Mouse (Mus musculus): ENCODE measurements around the gene Tmbim1. TPM values are rescaled to one million over a fixed set of nuclear protein-coding genes. Genes with fewer than 3 reads are reported as not detected.
A peak's percentile ranks its signal among the peaks of the same experiment; 100 is the strongest.

Tmbim1 gene
- polyA plus RNA-seq, 1 experiment from 2014 or later, result 9.1 TPM

GRCm38 (mm10) chr1:74314796-74315195 is 9.4 kb upstream of the Tmbim1 start:
- 91% methylated on average over 3 of the region's 3 CpGs for WGBS
- Histone ChIP-seq H3K4me2 (replicated peaks; ENCODE audit: low read depth, low read length) (no peak overlapping the region), H3K36me3 (ENCODE audit: control insufficient read depth, insufficient read depth, low read length) (no peaks in the 10 kb centered on the region), H3K9me3 (ENCODE audit: control insufficient read depth, low read length) (no peaks in the 10 kb centered on the region), H3K4me1 (replicated peaks; ENCODE audit: control insufficient read depth, insufficient read depth, low read length) (no peaks in the 10 kb centered on the region), H3K4me3 (ENCODE audit: low read depth, low read length) (no peak overlapping the region), H3K9ac (ENCODE audit: low read depth, low read length) (no peak overlapping the region), H3K27ac (ENCODE audit: low read depth, low read length) (no peak overlapping the region), H3K27me3 (ENCODE audit: control insufficient read depth, insufficient read depth, low read length) (no peaks in the 10 kb centered on the region)
- ATAC-seq (ENCODE audit: low FRiP score) (no peak), DNase-seq (ENCODE audit: low spot score) (no peak)

- WGBS, result 11% methylated on average over 3 of the region's 3 CpGs
These were observed 7.7 kb upstream of the Tmbim1 start for GRCm38 (mm10) chr1:74313049-74313692.

DNA sequence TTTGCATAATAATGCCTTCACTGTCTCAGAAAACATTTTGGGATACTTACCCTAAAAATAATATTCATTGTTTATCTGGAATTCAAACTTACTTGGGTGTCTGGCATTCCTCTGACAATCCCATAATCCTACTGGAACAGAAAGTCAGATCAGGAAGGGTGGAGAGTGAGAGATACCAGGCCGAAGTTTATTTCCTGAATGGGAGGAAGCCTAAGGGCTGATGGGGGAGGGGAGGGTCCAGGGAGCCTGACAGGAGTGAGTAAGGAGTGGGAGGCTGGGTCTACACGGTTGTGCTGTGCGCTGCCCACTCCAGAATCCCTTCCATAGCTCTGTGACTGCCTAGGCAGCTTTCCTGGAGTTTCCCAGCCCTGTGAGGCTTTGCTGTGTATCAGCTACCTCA is 4.3 kb upstream of the Tmbim1 start:
- Histone ChIP-seq H3K9me3 (ENCODE audit: control insufficient read depth, low read length) (no peaks in the 10 kb centered on the region), H3K4me2 (replicated peaks; ENCODE audit: low read depth, low read length) (no peak overlapping the region), H3K4me3 (ENCODE audit: low read depth, low read length) (no peak overlapping the region), H3K27ac (ENCODE audit: low read depth, low read length) (no peak overlapping the region), H3K4me1 (replicated peaks; ENCODE audit: control insufficient read depth, insufficient read depth, low read length) (no peaks in the 10 kb centered on the region), H3K9ac (ENCODE audit: low read depth, low read length) (no peak overlapping the region), H3K36me3 (ENCODE audit: control insufficient read depth, insufficient read depth, low read length) (no peaks in the 10 kb centered on the region), H3K27me3 (ENCODE audit: control insufficient read depth, insufficient read depth, low read length) (no peaks in the 10 kb centered on the region)
- ATAC-seq (ENCODE audit: low FRiP score) (no peak), DNase-seq (ENCODE audit: low spot score) (no peak)
- WGBS, result 66% methylated on average over 3 of the region's 3 CpGs

More at GRCm38 (mm10) chr1:74313049-74313692, 7.7 kb upstream of the Tmbim1 start:
- Histone ChIP-seq H3K4me2 (replicated peaks; ENCODE audit: low read depth, low read length) (no peak overlapping the region), H3K27me3 (ENCODE audit: control insufficient read depth, insufficient read depth, low read length) (no peaks in the 10 kb centered on the region), H3K4me3 (ENCODE audit: low read depth, low read length) (no peak overlapping the region), H3K9me3 (ENCODE audit: control insufficient read depth, low read length) (no peaks in the 10 kb centered on the region), H3K9ac (ENCODE audit: low read depth, low read length) (no peak overlapping the region), H3K36me3 (ENCODE audit: control insufficient read depth, insufficient read depth, low read length) (no peaks in the 10 kb centered on the region), H3K4me1 (replicated peaks; ENCODE audit: control insufficient read depth, insufficient read depth, low read length) (no peaks in the 10 kb centered on the region), H3K27ac (ENCODE audit: low read depth, low read length) (no peak overlapping the region)
- DNase-seq (ENCODE audit: low spot score), result peak; percentile 76
- no peak for ATAC-seq (ENCODE audit: low FRiP score)

DNA sequence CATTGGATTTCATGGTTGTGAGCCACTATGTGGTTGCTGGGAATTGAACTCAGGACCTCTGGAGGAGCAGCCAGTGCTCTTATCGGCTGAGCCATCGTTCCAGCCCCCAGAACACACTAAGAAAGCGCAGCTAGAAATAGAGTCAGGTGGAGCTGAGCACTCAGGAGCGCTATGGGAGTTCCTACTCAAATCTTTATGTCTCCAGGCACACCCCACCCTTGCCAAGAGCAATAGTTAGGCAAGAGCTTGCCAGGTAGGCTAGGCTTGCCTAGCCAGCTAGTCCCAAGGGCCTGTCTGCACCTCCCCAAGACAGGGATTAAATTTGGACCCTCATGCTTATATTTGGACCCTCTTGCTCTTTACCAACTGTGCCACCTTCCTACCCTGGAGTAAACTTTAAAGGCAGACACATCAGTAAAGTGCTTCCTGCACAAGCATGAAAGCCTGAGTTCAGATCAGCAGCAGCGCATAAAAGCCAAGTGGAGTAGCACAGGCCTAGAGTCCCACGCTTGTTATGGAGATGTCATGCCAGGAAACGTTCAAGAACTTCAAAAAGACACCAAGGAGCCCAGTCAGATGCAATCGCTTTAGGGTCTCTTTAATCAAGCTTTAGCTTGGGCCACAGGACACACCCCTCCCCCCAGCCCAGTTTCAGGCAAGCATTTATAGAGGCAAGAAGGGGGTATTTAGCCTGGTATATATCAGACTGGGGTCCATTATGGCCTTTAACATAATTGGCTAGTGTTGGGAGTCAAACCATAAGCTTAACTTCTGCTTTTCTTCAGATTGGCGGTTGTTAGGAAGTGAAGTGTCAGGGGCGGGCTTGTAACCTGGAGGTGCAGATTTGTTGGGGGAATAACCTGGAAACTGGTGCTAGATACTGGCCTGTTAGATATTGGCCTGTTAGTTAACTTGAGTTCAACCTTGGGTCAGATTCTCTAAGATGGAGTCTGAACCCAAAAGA is 2.9 kb upstream of the Tmbim1 start:
- no peak for DNase-seq (ENCODE audit: low spot score)
- Histone ChIP-seq H3K9ac (ENCODE audit: low read depth, low read length) (no peak overlapping the region), H3K4me2 (replicated peaks; ENCODE audit: low read depth, low read length) (no peak overlapping the region), H3K36me3 (ENCODE audit: control insufficient read depth, insufficient read depth, low read length) (no peaks in the 10 kb centered on the region), H3K4me3 (ENCODE audit: low read depth, low read length) (no peak overlapping the region), H3K27me3 (ENCODE audit: control insufficient read depth, insufficient read depth, low read length) (no peaks in the 10 kb centered on the region; the same call in 1 of the 2 replicates), H3K27ac (ENCODE audit: low read depth, low read length) (no peak overlapping the region), H3K4me1 (replicated peaks; ENCODE audit: control insufficient read depth, insufficient read depth, low read length) (no peaks in the 10 kb centered on the region), H3K9me3 (ENCODE audit: control insufficient read depth, low read length) (no peaks in the 10 kb centered on the region)
- ATAC-seq (ENCODE audit: low FRiP score), result no peak
- 79% methylated on average over 10 of the region's 10 CpGs for WGBS

- no peak overlapping the region for H3K4me3 ChIP-seq (ENCODE audit: low read depth, low read length)
- no peaks in the 10 kb centered on the region for H3K4me1 ChIP-seq (replicated peaks; ENCODE audit: control insufficient read depth, insufficient read depth, low read length)
- H3K27me3 ChIP-seq (ENCODE audit: control insufficient read depth, insufficient read depth, low read length), result no peaks in the 10 kb centered on the region; the same call in 1 of the 2 replicates
- no peak overlapping the region for H3K4me2 ChIP-seq (replicated peaks; ENCODE audit: low read depth, low read length)
- H3K36me3 ChIP-seq (ENCODE audit: control insufficient read depth, insufficient read depth, low read length), result no peaks in the 10 kb centered on the region
- WGBS, result 100% methylated on average over 1 of the region's 1 CpGs
- H3K9ac ChIP-seq (ENCODE audit: low read depth, low read length), result no peak overlapping the region
- no peak for ATAC-seq (ENCODE audit: low FRiP score)
- H3K9me3 ChIP-seq (ENCODE audit: control insufficient read depth, low read length), result no peaks in the 10 kb centered on the region
- H3K27ac ChIP-seq (ENCODE audit: low read depth, low read length), result no peak overlapping the region
- no peak for DNase-seq (ENCODE audit: low spot score)
These were observed 1.7 kb upstream of the Tmbim1 start for GRCm38 (mm10) chr1:74307146-74307545.

GRCm38 (mm10) chr1:74304946-74305345 is 476 bp downstream of the Tmbim1 start:
- no peak overlapping the region for H3K9ac ChIP-seq (ENCODE audit: low read depth, low read length)
- ATAC-seq (ENCODE audit: low FRiP score) (no peak), DNase-seq (ENCODE audit: low spot score) (no peak)
- no peaks in the 10 kb centered on the region for H3K4me1 ChIP-seq (replicated peaks; ENCODE audit: control insufficient read depth, insufficient read depth, low read length)
- H3K36me3 ChIP-seq (ENCODE audit: control insufficient read depth, insufficient read depth, low read length), result no peaks in the 10 kb centered on the region
- no peak overlapping the region for H3K27ac ChIP-seq (ENCODE audit: low read depth, low read length)
- no peak overlapping the region for H3K4me3 ChIP-seq (ENCODE audit: low read depth, low read length)
- H3K27me3 ChIP-seq (ENCODE audit: control insufficient read depth, insufficient read depth, low read length), result no peaks in the 10 kb centered on the region; the same call in 1 of the 2 replicates
- H3K4me2 ChIP-seq (replicated peaks; ENCODE audit: low read depth, low read length), result no peak overlapping the region
- H3K9me3 ChIP-seq (ENCODE audit: control insufficient read depth, low read length), result no peaks in the 10 kb centered on the region
- WGBS, result 79% methylated on average over 4 of the region's 4 CpGs

DNA sequence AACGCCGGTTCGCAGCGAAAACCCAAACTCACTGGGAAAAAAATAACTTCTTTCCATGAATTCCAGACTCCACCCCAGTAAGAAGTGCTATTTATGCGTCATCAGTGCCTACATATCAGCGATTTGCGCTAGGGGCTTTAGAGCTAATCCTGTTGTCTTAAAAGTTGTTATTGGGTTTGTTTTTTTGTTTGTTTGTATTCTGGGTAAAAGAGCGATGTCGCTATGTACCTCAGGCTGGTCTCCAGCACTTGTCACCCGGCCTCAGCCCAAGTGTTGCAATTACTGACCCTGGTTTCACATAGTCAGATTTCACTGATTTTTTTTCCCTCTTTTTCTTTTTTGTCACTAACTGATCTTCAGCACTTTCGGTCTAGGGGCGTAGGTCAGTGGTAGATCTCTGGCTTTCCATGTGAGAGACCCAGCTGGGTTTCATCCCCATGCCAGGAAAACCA is 1.1 kb downstream of the Tmbim1 start:
- Histone ChIP-seq H3K4me2 (replicated peaks; ENCODE audit: low read depth, low read length) (peak overlapping the region; percentile 88), H3K4me3 (ENCODE audit: low read depth, low read length) (peak overlapping the region; percentile 41), H3K27ac (ENCODE audit: low read depth, low read length) (no peak overlapping the region), H3K9ac (ENCODE audit: low read depth, low read length) (peak overlapping the region; percentile 54), H3K9me3 (ENCODE audit: control insufficient read depth, low read length) (no peaks in the 10 kb centered on the region), H3K27me3 (ENCODE audit: control insufficient read depth, insufficient read depth, low read length) (no peaks in the 10 kb centered on the region; the same call in 1 of the 2 replicates), H3K4me1 (replicated peaks; ENCODE audit: control insufficient read depth, insufficient read depth, low read length) (no peaks in the 10 kb centered on the region), H3K36me3 (ENCODE audit: control insufficient read depth, insufficient read depth, low read length) (no peaks in the 10 kb centered on the region)
- no peak for DNase-seq (ENCODE audit: low spot score)
- WGBS, result 9% methylated on average over 12 of the region's 12 CpGs
- no peak for ATAC-seq (ENCODE audit: low FRiP score)

- Histone ChIP-seq H3K9me3 (ENCODE audit: control insufficient read depth, low read length) (no peaks in the 10 kb centered on the region), H3K27me3 (ENCODE audit: control insufficient read depth, insufficient read depth, low read length) (no peaks in the 10 kb centered on the region; the same call in 1 of the 2 replicates), H3K4me1 (replicated peaks; ENCODE audit: control insufficient read depth, insufficient read depth, low read length) (no peaks in the 10 kb centered on the region), H3K36me3 (ENCODE audit: control insufficient read depth, insufficient read depth, low read length) (no peaks in the 10 kb centered on the region), H3K27ac (ENCODE audit: low read depth, low read length) (no peak overlapping the region), H3K9ac (ENCODE audit: low read depth, low read length) (peak overlapping the region; percentile 54), H3K4me3 (ENCODE audit: low read depth, low read length) (peak overlapping the region; percentile 41), H3K4me2 (replicated peaks; ENCODE audit: low read depth, low read length) (peak overlapping the region; percentile 88)
- DNase-seq (ENCODE audit: low spot score), result peak; percentile 62
- under 1% methylated on average over 45 of the region's 56 CpGs for WGBS
- peak; percentile 64 for ATAC-seq (ENCODE audit: low FRiP score)
These were observed 1.7 kb downstream of the Tmbim1 start for GRCm38 (mm10) chr1:74303509-74304338.
